Mouse (Mus musculus) thymus, adult 2 months (tissue): ENCODE results near the gene Ddx25.

Experiments
- CTCF ChIP-seq: fragments of 200-500 bp; IDR thresholded peaks from 2 replicates; pipeline ENCODE4 v1.5.1; 2012; ENCODE audit warnings: mild to moderate bottlenecking, control low read depth, low read length, moderate library complexity, borderline replicate concordance; ENCODE audit not compliant: control insufficient read depth, poor library complexity, insufficient read depth; ENCODE audit errors: extremely low read depth
- POLR2A ChIP-seq: fragments of 200-500 bp; IDR thresholded peaks from 2 replicates; pipeline ENCODE4 v1.6.1; 2012; ENCODE audit warnings: mild to moderate bottlenecking, low read length, control low read depth, moderate library complexity; ENCODE audit not compliant: control insufficient read depth, poor library complexity, insufficient read depth; ENCODE audit errors: extremely low read depth

DNA sequence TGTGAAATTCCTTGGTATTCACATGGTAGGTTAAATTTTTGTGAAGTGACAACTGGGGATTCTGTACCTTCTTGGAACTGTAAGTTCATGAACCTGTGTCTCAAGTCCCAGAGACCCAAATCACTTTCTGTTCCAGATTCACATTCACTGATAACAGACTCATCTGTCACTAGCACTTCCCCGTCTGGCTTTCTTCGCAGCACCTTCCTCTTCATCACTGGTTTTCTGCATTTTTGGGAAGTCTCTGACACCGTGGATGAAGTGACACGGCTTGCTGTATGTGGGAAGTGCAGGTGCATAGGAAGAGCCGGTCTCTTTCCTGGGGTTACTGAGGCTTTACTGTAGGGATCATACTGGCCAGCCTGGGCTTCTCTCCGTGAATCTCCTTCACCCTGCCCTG is 3.3 kb upstream of the Ddx25 start:
- TF ChIP-seq POLR2A (no peak), CTCF (no peak)
